ENCODE assay signal across 20 mouse cellular contexts in the genomic region with DNA sequence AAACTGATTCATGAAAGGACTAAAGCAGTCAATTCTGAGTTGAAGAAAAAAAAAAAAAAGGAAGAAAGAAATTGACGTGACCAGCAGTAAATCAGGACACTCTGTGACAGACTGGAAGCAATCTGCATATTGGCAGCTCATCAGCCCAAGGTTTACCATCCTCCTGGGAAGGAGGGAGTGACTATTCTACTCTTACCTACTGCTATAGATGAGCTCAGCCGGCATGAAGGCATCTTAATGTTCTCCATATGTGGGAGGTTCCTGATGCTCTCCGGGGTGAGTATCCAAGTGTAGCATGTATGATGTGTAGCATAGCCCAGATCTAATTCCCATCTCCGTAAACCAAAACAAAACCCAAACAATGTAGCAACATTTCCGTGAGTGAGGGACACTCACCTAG. TPM values are rescaled to one million over a fixed set of nuclear protein-coding genes. Genes with fewer than 3 reads are reported as not detected.
A peak's percentile ranks its signal among the peaks of the same experiment; 100 is the strongest.
DNase-seq lines count a peak whose midpoint lies in the region; ATAC-seq and TF ChIP-seq lines count a peak whose summit lies in the region.
"Had no signal": no experiment of that assay in that cellular context is flagged by ENCODE, and none has a peak within 500 bp of the region (broad histone marks: within the 10 kb centered on the region; RNA-seq: fewer than 3 reads in every experiment).

No protein-coding gene starts in this region.

- H3K27me3 ChIP-seq in megakaryocyte, embryonic 14.5 days (replicated peaks): no peaks in the 10 kb centered on the region
- H3K27me3 ChIP-seq: CH12.LX; forebrain, embryonic 15.5 days; heart, embryonic 15.5 days; Patski had no signal

- H3K4me1 ChIP-seq in megakaryocyte, embryonic 14.5 days: peaks cover 74% of the 10 kb centered on the region
- H3K4me1 ChIP-seq: forebrain, embryonic 15.5 days had no signal

- peaks cover 92% of the 10 kb centered on the region for H3K36me3 ChIP-seq in megakaryocyte, embryonic 14.5 days (replicated peaks; ENCODE audit: low read length)
- no peaks in the 10 kb centered on the region for H3K36me3 ChIP-seq in macrophage (ENCODE audit: inconsistent target)
- H3K36me3 ChIP-seq: forebrain, embryonic 15.5 days; heart, embryonic 15.5 days had no signal

- intact Hi-C loops in gastrocnemius, adult 2 months (cut with DNase I): no loop called here
- intact Hi-C loops in gastrocnemius, postnatal 14 days (cut with DNase I; ENCODE audit: low total_unique reads): no loop called here

- peaks cover 74% of the 10 kb centered on the region for H3K79me2 ChIP-seq in macrophage (ENCODE audit: inconsistent target)

- 82% methylated on average over 5 of the region's 5 CpGs for WGBS in macrophage (ENCODE audit: missing documents)

- no peak for ATAC-seq in megakaryocyte, adult 5-6 weeks (ENCODE audit: poor library complexity, severe bottlenecking)
- ATAC-seq: activated CD4-positive, CD25-positive, alpha-beta regulatory T cell, adult 4 months; forebrain, embryonic 15.5 days; Patski had no signal

- no peak for DNase-seq in gastrocnemius, adult 2 months
- no peak for DNase-seq in gastrocnemius, postnatal 14 days
- no peak for DNase-seq in urinary bladder, postnatal 4 days (ENCODE audit: low spot score in 2 of 2)
- DNase-seq: adrenal gland, postnatal 14 days; cerebellum, adult 18-20 months; cerebellum, adult 9-11 months; cerebellum, postnatal 36 days; gastrocnemius, postnatal 36 days; heart, adult 18-20 months; heart, postnatal 14 days had no signal

- no peak overlapping the region for H3K4me3 ChIP-seq in gastrocnemius, adult 2 months
- H3K4me3 ChIP-seq in megakaryocyte, embryonic 14.5 days (replicated peaks): peak overlapping the region; percentile 33
- H3K4me3 ChIP-seq in macrophage (ENCODE audit: inconsistent target): no peak overlapping the region
- H3K4me3 ChIP-seq: forebrain, embryonic 15.5 days; heart, embryonic 15.5 days; hindbrain, embryonic 10.5 days had no signal

- TF ChIP-seq CTCF in gastrocnemius, adult 2 months (IDR thresholded peaks at IDR 0.05): no peak

- peak overlapping the region; percentile 61; the same call in 1 of the 2 replicates for H3K27ac ChIP-seq in gastrocnemius, adult 2 months
- peak overlapping the region; percentile 95 for H3K27ac ChIP-seq in macrophage
- H3K27ac ChIP-seq: forebrain, embryonic 15.5 days; heart, embryonic 15.5 days; hindbrain, embryonic 10.5 days; hindbrain, embryonic 14.5 days had no signal

- H3K9me3 ChIP-seq in megakaryocyte, embryonic 14.5 days: no peaks in the 10 kb centered on the region
- H3K9me3 ChIP-seq: forebrain, embryonic 15.5 days; heart, embryonic 15.5 days; hindbrain, embryonic 10.5 days had no signal

RNA-seq across cellular contexts. Expression of a gene that starts 10.4 kb away (rescaled TPM):
- 1 to 10 TPM; 3.9 to 8.6 TPM for total RNA-seq in gastrocnemius, adult 2 months (2021)
- total RNA-seq in gastrocnemius, postnatal 14 days (2021): 10 to 100 TPM; 17.1 to 24.8 TPM
- polyA plus RNA-seq in megakaryocyte, embryonic 14.5 days (2012; ENCODE audit: insufficient read depth, low replicate concordance): 133 and 271 TPM in 2 replicates
- 152 and 159 TPM in 2 replicates for total RNA-seq in megakaryocyte, adult 5-6 weeks (2015)
- total RNA-seq in megakaryocyte, adult 5-6 weeks (2017): 244 and 250 TPM in 2 replicates
- total RNA-seq in macrophage (2018; cell fraction: chromatin; rRNA removed): 100 to 1,000 TPM in 1 of 26 experiments, 10 to 100 TPM in 25; 14.5 to 104 (median 41.1) TPM
- 10 to 100 TPM; 30.7 to 80.5 (median 44.7) TPM for total RNA-seq in macrophage (2018; cell fraction: cytosol; rRNA removed)
- total RNA-seq in macrophage (2018; cell fraction: nucleus; rRNA removed): 100 to 1,000 TPM in 13 of 26 experiments, 10 to 100 TPM in 13; 46.7 to 189 (median 99.7) TPM
- polyA plus RNA-seq in macrophage (2018): 41.3 to 106 TPM (median 76.2 TPM) in 3 replicates

Comparison
In these comparisons a context has a peak if more than half of its experiments do, and no peak if none do; other contexts are left out.
1. RNA of a gene that starts 10.4 kb away (total RNA-seq): 152 to 250 TPM in megakaryocyte, adult 5-6 weeks; 17.1 to 24.8 TPM in gastrocnemius, postnatal 14 days and 3.9 to 8.6 TPM in gastrocnemius, adult 2 months; every median in the first group is over 4 times any median in the second.